Mouse (Mus musculus) G1E (cell line): Measurements from ENCODE around the gene Esrrb.

Experiments
- CTCF ChIP-seq: IDR thresholded peaks from 2 replicates; pipeline ENCODE4 v1.5.1; 2012; ENCODE audit warnings: low read depth, low read length, inconsistent platforms, mixed read lengths
- GATA1 ChIP-seq: IDR thresholded peaks from 2 replicates; pipeline ENCODE4 v1.6.1; 2012; ENCODE audit warnings: borderline replicate concordance, low read length, inconsistent platforms, mixed read lengths
- POLR2AphosphoS5 ChIP-seq: IDR thresholded peaks from 2 replicates; pipeline ENCODE4 v1.6.1; 2012; ENCODE audit warnings: low read depth, low read length, inconsistent platforms; ENCODE audit not compliant: insufficient replicate concordance
- TAL1 ChIP-seq: conservative IDR thresholded peaks from 2 replicates; pipeline ENCODE4 v1.6.1; 2012; ENCODE audit warnings: low read depth, low read length, inconsistent platforms, mixed read lengths

- TF ChIP-seq CTCF = no peak
- TF ChIP-seq TAL1 = no peak
- TF ChIP-seq GATA1 = no peak
- no peak for TF ChIP-seq POLR2AphosphoS5
Measured at GRCm38 (mm10) chr12:86562705-86563104, 201.8 kb downstream of the Esrrb start.
